Mouse (Mus musculus) Patski (cell line): ENCODE measurements around the gene Cfdp1. TPM values are rescaled to one million over a fixed set of nuclear protein-coding genes. Genes with fewer than 3 reads are reported as not detected.

Experiments used
- ATAC-seq: fragments of 100-300 bp; one replicate; pipeline ENCODE4 v1.8.0; 2021
- CTCF ChIA-PET: fragments of 350-600 bp; sonication (Branson Sonifier 250); formaldehyde crosslinking; loops from one replicate; lab custom pipeline; 2022; ENCODE audit warnings: inconsistent platforms; lab: Charles Lee
- POLR2A ChIA-PET: fragments of 350-600 bp; sonication (Branson Sonifier 250); formaldehyde crosslinking; loops from one replicate; lab custom pipeline; 2022; ENCODE audit warnings: antibody characterized with exemption, inconsistent platforms; lab: Charles Lee
- DNase-seq: peaks from one replicate; pipeline ENCODE4 v3.0.0-alpha.2; 2011; ENCODE audit warnings: low read depth, low spot score
- H3K27me3 ChIP-seq: fragments of 371-371 bp; one replicate; pipeline ENCODE4 v1.5.1; 2021
- CTCF ChIP-seq: fragments of 100-300 bp; IDR thresholded peaks from one replicate; pipeline ENCODE4 v1.5.1; 2021
- in situ Hi-C: fragments of 300-500 bp; cut with MboI; formaldehyde crosslinking; loops from 3 replicates; pipeline ENCODE4 v1.11.1; 2018; ENCODE audit warnings: low pct_unique_long_range_greater_than_20kb, mixed read lengths
- polyA plus RNA-seq: library from polyadenylated mRNA; unstranded; gene quantifications from one replicate; pipeline ENCODE4 v1.2.3, GENCODE M21; 2021

Cfdp1 gene
- 179 TPM for polyA plus RNA-seq

DNA sequence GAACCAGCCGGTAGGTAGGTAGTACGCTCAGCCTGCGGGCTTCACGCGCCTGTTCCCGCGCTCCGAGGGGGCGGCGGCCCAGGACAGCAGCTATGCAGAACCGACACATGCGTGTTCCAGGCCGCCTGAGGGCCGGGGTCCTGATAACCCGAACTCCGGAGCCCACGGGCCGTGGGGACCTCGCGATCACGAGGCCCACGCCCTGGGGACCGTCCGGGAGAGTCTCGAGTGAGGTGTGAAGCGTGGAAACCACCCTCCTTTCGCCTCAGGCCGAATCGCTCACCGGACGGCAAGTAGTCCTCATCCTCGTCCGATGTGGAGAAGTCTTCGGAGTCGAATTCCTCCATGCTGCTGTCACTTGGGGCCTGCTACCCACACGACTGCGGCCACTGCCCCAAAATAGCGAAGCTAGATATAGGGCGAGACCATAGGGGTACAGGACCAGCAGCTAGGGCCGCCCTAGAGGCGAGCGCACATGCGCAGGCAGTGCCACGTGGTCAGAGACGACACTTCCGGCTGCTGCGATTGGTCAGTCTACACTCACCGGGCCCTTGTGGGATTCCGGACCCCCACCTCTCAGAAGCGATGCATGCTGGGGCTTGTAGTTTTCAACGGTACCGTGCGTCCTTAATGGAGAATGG, at the start of gene Cfdp1:
Cfdp1 (minus strand) TSS at position 431 of the 641 bp plus-strand sequence.
- ChIA-PET CTCF (interaction anchor here (1.0 kb wide), 1 partner anchor 15 kb away, joined by 3 read pairs; no protein-coding TSS in a partner anchor), POLR2A (no interaction called here)
- DNase-seq (peak; percentile 77), ATAC-seq (peak; percentile 99)
- in situ Hi-C loops = no loop called here
- no peaks in the 10 kb centered on the region for H3K27me3 ChIP-seq
- TF ChIP-seq CTCF = no peak

DNA sequence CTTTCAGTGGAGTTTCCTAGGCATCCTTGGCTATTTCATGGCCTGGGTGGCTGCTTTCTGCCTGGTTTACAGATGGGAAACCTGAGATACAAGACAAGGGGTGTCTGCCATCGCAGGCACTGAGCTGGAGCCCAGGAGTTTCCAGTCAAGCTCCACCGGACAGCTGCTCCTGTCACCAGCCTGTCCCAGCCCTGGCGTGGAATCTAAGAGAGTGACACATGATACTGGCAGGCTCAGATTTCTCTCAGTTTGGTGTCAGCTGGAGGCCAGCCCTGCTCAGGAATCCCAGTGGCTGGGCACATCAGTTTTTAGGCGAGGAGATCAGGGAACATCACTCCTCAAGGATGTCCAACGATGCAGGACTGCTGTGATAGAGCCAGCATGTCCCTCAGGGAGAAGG, 48.0 kb upstream of the Cfdp1 start:
- in situ Hi-C loops = no loop called here

DNA sequence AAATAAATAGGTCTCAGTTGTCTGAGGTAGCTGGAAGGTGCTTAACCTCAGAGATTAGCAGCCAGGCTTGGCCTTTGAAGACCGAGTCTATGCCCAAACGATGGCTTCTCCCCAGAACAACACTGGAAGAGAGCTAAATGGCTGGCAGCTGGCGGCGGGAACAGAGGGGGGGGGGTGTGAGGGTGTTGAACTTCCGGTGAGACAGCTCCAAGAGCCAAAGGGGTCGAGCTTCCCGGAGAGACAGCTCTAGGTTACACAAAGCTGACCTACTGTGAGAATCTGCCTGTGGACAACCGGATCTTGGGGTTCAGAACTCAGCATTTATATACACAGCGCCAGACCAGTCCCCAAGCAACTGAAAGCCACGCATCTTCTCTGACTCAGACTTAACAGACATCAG, 44.5 kb upstream of the Cfdp1 start:
- ATAC-seq = no peak

More for the DNA sequence above, 48.0 kb upstream of the Cfdp1 start:
- DNase-seq (no peak), ATAC-seq (peak; percentile 65)
- no peaks in the 10 kb centered on the region for H3K27me3 ChIP-seq
- no peak for TF ChIP-seq CTCF
- POLR2A ChIA-PET = no interaction called here
- CTCF ChIA-PET = no interaction called here

DNA sequence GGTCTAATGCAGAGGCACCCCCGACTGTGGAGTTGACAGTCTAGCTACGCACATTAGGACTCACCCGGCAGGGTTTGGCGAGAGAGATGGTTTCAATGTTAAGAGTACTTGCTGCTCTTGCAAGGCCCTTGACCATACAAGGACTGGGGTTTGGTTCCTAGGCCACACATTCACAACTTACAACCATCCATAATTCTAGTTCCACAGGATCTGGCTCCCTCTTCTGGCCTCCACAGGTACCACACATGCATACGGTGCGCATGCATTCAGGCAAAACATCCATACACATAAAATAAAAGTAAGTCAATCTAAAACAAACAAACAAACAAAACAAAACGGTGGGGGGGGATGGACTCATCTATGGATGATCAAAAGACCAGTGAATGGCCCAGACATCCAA, 40.9 kb upstream of the Cfdp1 start:
- ATAC-seq = no peak
- in situ Hi-C loops = no loop called here
- ChIA-PET CTCF (interaction anchor here (0.8 to 3.5 kb wide), 3 partner anchors 12 to 1055 kb away, joined by 3 to 10 read pairs (median 4); no protein-coding TSS in a partner anchor), POLR2A (no interaction called here)
- no peaks in the 10 kb centered on the region for H3K27me3 ChIP-seq
- DNase-seq = no peak
- no peak for TF ChIP-seq CTCF

More for the DNA sequence above, 44.5 kb upstream of the Cfdp1 start:
- ChIA-PET CTCF (no interaction called here), POLR2A (no interaction called here)
- in situ Hi-C loops = no loop called here
- no peaks in the 10 kb centered on the region for H3K27me3 ChIP-seq
- TF ChIP-seq CTCF = no peak
- DNase-seq = no peak

DNA sequence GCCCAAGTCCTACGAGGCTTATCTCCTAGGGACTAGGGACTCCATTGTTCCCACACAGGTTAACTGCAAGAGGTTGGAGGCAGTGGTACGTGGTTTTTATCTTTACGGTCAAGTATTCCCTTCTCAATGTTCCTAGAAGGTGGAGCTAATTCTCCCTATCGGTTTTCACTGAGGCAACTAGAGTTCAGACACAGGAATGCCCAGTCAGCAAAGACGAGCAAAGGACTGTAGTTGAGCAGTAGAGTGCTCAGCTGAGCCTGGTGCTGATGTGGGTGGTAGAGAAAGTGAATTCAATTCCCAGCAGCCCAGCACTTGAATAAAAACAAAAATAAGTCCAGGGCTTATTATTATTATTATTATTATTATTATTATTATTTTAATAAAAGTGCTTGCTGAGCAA, 38.5 kb upstream of the Cfdp1 start:
- ATAC-seq (no peak), DNase-seq (no peak)
- in situ Hi-C loops = no loop called here
- CTCF ChIA-PET = interaction anchor here (1.2 kb wide), 1 partner anchor 16 kb away, joined by 4 read pairs; the partner anchor contains the start of gene Tmem170
- no peak for TF ChIP-seq CTCF
- H3K27me3 ChIP-seq = no peaks in the 10 kb centered on the region
- POLR2A ChIA-PET = no interaction called here

DNA sequence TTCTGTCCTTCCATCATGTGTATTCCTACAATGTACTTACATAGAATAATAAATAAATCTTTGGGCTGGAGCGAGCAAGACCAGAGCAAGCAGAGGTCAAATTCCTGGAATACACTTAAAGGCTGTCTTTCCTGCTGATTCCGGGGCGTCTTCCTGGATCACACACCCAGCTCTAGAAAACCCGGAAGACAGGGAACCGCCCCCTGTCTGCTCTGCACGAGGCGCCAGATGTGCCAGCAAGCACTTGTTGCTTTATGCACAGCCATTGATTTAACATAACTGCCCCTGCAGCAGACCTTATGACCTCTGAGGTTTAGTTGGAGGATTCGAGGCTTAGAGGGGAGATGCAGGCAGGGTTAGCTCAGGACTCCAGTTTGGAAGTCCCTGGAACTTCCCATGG, 37.9 kb upstream of the Cfdp1 start:
- in situ Hi-C loops = no loop called here
- ChIA-PET CTCF (interaction anchor here (1.2 kb wide), 1 partner anchor 15 kb away, joined by 4 read pairs; the partner anchor contains the start of gene Tmem170), POLR2A (no interaction called here)
- DNase-seq (no peak), ATAC-seq (no peak)
- H3K27me3 ChIP-seq = no peaks in the 10 kb centered on the region
- no peak for TF ChIP-seq CTCF

DNA sequence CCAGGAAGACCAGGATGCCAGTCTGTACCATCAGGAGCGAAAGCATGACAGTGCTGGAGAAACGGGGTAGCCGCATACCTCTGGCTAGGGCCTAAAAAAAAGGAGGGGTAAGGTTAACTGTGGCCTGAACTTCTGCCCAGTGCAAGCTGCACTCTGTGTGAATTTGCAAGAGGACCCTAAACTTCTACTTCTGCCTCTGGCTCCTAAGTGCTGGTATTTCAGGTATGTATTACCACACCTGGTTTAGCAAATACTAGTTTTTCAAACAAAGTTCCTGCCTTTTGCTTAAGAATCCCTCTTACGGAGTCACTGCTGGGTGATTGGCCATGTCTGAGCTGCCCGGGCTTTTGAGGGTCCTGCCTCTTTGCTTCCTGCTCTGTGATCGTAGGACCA, 36.8 kb upstream of the Cfdp1 start:
- no peak for ATAC-seq
- in situ Hi-C loops = no loop called here
- TF ChIP-seq CTCF = no peak
- CTCF ChIA-PET = no interaction called here
- no peak for DNase-seq
- POLR2A ChIA-PET = no interaction called here
- H3K27me3 ChIP-seq = no peaks in the 10 kb centered on the region

DNA sequence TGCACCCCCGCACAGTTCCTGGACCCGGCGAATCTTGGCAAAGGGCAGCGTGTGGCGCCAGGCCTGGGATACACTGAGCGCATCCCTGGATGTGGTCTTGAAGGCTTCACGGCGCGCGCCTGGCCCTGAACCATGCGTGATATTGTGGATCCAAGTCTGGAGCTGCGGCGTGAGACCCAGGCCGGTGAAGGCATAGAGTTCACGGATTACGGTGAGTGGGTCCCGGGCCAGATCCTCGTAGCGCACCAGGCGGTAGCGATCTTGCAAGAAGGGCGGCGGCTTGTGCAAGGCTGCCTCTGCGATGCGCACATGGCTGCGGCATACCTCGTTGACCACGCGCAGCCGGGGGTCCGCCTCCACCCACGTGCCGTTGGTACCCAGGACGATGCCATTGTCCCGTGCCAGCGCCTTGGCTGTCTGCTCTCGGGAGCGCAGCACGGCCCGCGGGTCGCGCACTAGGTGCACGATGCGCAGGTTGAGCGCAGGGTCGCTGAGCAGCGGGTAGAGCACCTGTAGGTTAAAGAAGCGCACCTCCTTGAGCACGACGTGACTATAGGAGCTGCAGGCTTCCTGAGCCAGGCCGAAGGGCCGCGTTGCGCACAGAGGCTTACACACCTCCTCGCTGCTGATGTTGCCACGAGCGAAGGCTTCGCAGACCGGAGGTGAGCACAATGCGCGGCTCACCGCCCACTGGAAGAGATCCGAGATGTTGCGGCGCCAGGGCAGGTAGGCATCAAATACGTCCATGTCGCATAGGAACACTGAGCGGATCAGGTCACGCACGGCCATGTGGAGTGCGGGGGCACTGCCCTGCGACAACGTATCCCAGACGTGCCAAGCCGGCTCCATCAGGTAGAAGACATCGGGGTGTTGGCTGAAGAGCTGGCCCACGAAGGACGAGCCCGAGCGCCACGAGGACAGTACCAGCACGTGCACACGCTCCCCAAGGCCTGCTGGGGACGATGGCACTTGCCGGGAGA, 36.1 kb upstream of the Cfdp1 start:
- CTCF ChIA-PET = no interaction called here
- ATAC-seq (no peak), DNase-seq (no peak)
- TF ChIP-seq CTCF = no peak
- POLR2A ChIA-PET = no interaction called here
- in situ Hi-C loops = loop anchor here (5.0 kb wide), 1 partner anchor 32 kb away; no protein-coding TSS in a partner anchor
- H3K27me3 ChIP-seq = no peaks in the 10 kb centered on the region

DNA sequence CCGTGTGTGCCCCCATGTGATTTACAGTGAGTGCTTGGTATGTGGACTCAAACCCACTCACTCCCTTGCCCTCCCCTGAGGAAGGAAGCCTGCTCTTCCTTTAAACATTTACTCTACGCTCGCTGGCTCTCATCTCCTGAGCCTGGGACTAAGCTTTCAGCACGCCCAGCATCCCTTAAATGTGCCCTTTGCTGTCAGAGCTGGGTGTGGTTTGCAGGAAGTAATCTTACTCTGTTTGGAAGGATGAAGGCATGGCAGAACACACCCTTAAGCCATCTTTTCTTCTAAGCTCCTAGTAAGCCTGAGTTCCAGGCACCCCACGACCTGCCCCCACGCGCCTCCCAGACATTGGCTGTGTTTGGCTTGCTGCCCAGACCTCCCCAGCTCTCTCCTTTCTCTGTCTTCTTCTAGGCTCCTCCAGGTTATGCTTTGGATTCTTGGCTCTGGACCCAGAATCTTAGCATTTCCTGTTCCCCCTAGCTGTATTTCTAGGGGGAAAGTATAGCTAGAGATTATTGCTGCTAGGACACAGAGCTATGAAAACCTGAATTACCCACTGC, 34.1 kb upstream of the Cfdp1 start:
- no peaks in the 10 kb centered on the region for H3K27me3 ChIP-seq
- peak; percentile 50 for DNase-seq
- ChIA-PET POLR2A (no interaction called here), CTCF (interaction anchor here (1.1 kb wide), 1 partner anchor 102 kb away, joined by 3 read pairs; no protein-coding TSS in a partner anchor)
- peak; percentile 51 for ATAC-seq
- no peak for TF ChIP-seq CTCF
- in situ Hi-C loops = loop anchor here (5.0 kb wide), 1 partner anchor 34 kb away; no protein-coding TSS in a partner anchor

DNA sequence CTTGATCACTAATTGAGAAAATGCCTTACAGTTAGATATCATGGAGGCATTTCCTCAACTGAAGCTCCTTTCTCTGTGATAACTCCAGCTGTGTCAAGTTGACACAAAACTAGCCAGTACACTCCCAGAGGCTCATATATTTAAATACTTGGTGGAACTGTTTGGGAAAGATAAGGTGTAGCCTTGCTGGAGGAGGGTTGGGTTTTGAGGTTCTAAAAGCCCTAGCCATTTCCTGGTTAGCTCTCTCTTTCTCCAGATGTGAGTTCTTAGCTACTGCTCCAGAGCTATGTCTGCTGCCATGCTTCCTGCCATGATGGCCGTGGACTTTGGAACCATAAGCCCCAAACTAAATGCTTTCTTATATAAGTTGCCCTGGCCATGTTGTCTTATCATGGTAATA, 33.4 kb upstream of the Cfdp1 start:
- no peak for DNase-seq
- H3K27me3 ChIP-seq = no peaks in the 10 kb centered on the region
- CTCF ChIA-PET = interaction anchor here (1.1 kb wide), 1 partner anchor 103 kb away, joined by 3 read pairs; no protein-coding TSS in a partner anchor
- ATAC-seq = no peak
- no peak for TF ChIP-seq CTCF
- POLR2A ChIA-PET = no interaction called here
- in situ Hi-C loops = loop anchor here (5.0 kb wide), 1 partner anchor 35 kb away; no protein-coding TSS in a partner anchor
